Mouse (Mus musculus) forebrain, postnatal 0 days (tissue): ENCODE measurements around the gene Fam161a. TPM values are rescaled to one million over a fixed set of nuclear protein-coding genes. Genes with fewer than 3 reads are reported as not detected.

Experiments used
- ATAC-seq: fragments of 200-750 bp; cut with Nextera tagmentation; 2 replicates; pipeline ENCODE4 v1.8.0; 2017; ENCODE audit warnings: mild to moderate bottlenecking, moderate library complexity
- DNase-seq: peaks from one replicate; pipeline ENCODE4 v3.0.0-alpha.2; 2015
- H3K27ac ChIP-seq: fragments of 300-500 bp; sonication (generic); 2 replicates; pipeline ENCODE4 v1.5.1; 2014; ENCODE audit warnings: low read depth, mild to moderate bottlenecking, antibody characterized with exemption, low read length, moderate library complexity, mixed read lengths
- H3K27me3 ChIP-seq: fragments of 300-500 bp; sonication (generic); 2 replicates; pipeline ENCODE4 v1.6.1; 2014; ENCODE audit warnings: mild to moderate bottlenecking, low read length, mixed read lengths; ENCODE audit not compliant: insufficient read depth
- H3K36me3 ChIP-seq: fragments of 300-500 bp; sonication (generic); 2 replicates; pipeline ENCODE4 v1.6.1; 2014; ENCODE audit warnings: mild to moderate bottlenecking, moderate library complexity; ENCODE audit not compliant: insufficient read depth
- H3K4me1 ChIP-seq: fragments of 300-500 bp; sonication (generic); 2 replicates; pipeline ENCODE4 v1.6.1; 2014; ENCODE audit warnings: antibody characterized with exemption; ENCODE audit not compliant: insufficient read depth
- H3K4me2 ChIP-seq: fragments of 300-500 bp; sonication (generic); 2 replicates; pipeline ENCODE4 v1.6.1; 2014; ENCODE audit warnings: low read depth, mild to moderate bottlenecking, moderate library complexity
- H3K4me3 ChIP-seq: fragments of 300-500 bp; sonication (generic); 2 replicates; pipeline ENCODE4 v1.5.1; 2014; ENCODE audit warnings: low read depth, low read length, mixed read lengths
- H3K9ac ChIP-seq: fragments of 300-500 bp; sonication (generic); 2 replicates; pipeline ENCODE4 v1.6.1; 2014; ENCODE audit warnings: mild to moderate bottlenecking
- H3K9me3 ChIP-seq: fragments of 300-500 bp; sonication (generic); 2 replicates; pipeline ENCODE4 v1.6.1; 2016; ENCODE audit warnings: low read length
- CTCF ChIP-seq: sonication (generic); IDR thresholded peaks from 2 replicates; pipeline ENCODE4 v1.5.1; 2016; ENCODE audit warnings: antibody characterized with exemption, control low read depth, low read depth
- WGBS: fragments of 180-500 bp; shearing (Covaris S2); extraction: QIAGEN DNeasy Blood & Tissue Kit; methylation state at CpG from one replicate; pipeline ENCODE4 v1.1.7; 2014; 5-methylcytosine and 5-hydroxymethylcytosine counted together
- polyA plus RNA-seq: library from polyadenylated mRNA; unstranded; fragments of >200 nt; fragmentation: Nextera tagmentation; extraction: Ambion mirVana; gene quantifications from 2 replicates; pipeline ENCODE4 v1.2.1, GENCODE M21; 2015
- total RNA-seq: library from RNA; depleted of rRNA; stranded (reverse); fragments of >200 nt; gene quantifications from 2 replicates; pipeline ENCODE4 v1.2.3, GENCODE M21; 2014; rRNA removed

Fam161a gene
- total RNA-seq (7.8 and 9.5 TPM in 2 replicates), polyA plus RNA-seq (3.4 and 6.9 TPM in 2 replicates)

- Histone ChIP-seq H3K9ac (peak within 1 kb of the TSS; percentile 77), H3K4me1 (no peaks in the 10 kb centered on the region), H3K4me2 (peak within 1 kb of the TSS; percentile 81), H3K4me3 (peak within 1 kb of the TSS; percentile 55), H3K36me3 (peaks cover 21% of the 10 kb centered on the region), H3K27ac (peak within 1 kb of the TSS; percentile 92), H3K27me3 (no peaks in the 10 kb centered on the region), H3K9me3 (no peaks in the 10 kb centered on the region)
- peak; percentile 94 for ATAC-seq
- DNase-seq: peak; percentile 91
- WGBS: under 1% methylated on average over 22 of the region's 22 CpGs
- no peak for TF ChIP-seq CTCF
Observed at GRCm38 (mm10) chr11:23007481-23008180, at the start of gene Fam161a. TSS of gene Fam161a (plus strand) at chr11:23007531.

- peak; percentile 59 for TF ChIP-seq CTCF
- whole genome bisulfite sequencing: 94% methylated on average over 4 of the region's 4 CpGs
Observed at GRCm38 (mm10) chr11:22957791-22958374, 49.4 kb upstream of the Fam161a start.

GRCm38 (mm10) chr11:22962101-22962500 is 45.2 kb upstream of the Fam161a start:
- Histone ChIP-seq H3K4me1 (no peaks in the 10 kb centered on the region), H3K9me3 (no peaks in the 10 kb centered on the region), H3K27ac (no peak overlapping the region), H3K4me3 (no peak overlapping the region), H3K9ac (no peak overlapping the region), H3K27me3 (no peaks in the 10 kb centered on the region), H3K36me3 (no peaks in the 10 kb centered on the region), H3K4me2 (no peak overlapping the region)
- WGBS: 100% methylated on average over 1 of the region's 1 CpGs
- ATAC-seq (no peak), DNase-seq (no peak)
- TF ChIP-seq CTCF: no peak

More at GRCm38 (mm10) chr11:22957791-22958374, 49.4 kb upstream of the Fam161a start:
- Histone ChIP-seq H3K27me3 (no peaks in the 10 kb centered on the region), H3K9me3 (no peaks in the 10 kb centered on the region), H3K4me2 (no peak overlapping the region), H3K36me3 (peaks cover 3% of the 10 kb centered on the region; the same call in 1 of the 2 replicates), H3K9ac (no peak overlapping the region), H3K27ac (no peak overlapping the region), H3K4me3 (no peak overlapping the region), H3K4me1 (no peaks in the 10 kb centered on the region)
- ATAC-seq (no peak), DNase-seq (no peak)

GRCm38 (mm10) chr11:22964401-22964800 is 42.9 kb upstream of the Fam161a start:
- WGBS: 82% methylated on average over 4 of the region's 4 CpGs
- no peaks in the 10 kb centered on the region for H3K36me3 ChIP-seq
- H3K4me2 ChIP-seq: no peak overlapping the region
- DNase-seq (no peak), ATAC-seq (no peak)
- TF ChIP-seq CTCF: no peak
- no peaks in the 10 kb centered on the region for H3K9me3 ChIP-seq
- H3K27ac ChIP-seq: no peak overlapping the region
- no peak overlapping the region for H3K9ac ChIP-seq
- no peaks in the 10 kb centered on the region for H3K27me3 ChIP-seq
- H3K4me1 ChIP-seq: no peaks in the 10 kb centered on the region
- no peak overlapping the region for H3K4me3 ChIP-seq

DNA sequence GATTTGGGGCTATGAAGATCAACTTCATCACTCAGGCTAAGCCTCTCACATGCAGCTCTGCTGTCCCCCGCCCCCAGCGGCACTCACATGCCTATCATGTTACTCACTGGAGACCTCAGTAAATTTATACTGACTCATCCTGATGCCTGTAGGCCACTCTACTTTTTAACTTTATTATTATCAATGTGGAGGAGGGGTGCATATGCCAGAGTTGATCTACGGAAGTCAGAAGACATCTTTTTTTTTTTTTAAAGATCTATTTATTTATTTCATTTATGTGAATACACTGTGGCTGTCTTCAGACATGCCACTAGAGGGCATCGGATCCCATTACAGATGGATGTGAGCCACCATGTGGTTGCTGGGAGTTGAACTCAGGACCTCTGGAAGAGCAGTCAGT is 41.8 kb upstream of the Fam161a start:
- no peaks in the 10 kb centered on the region for H3K9me3 ChIP-seq
- ATAC-seq (no peak), DNase-seq (no peak)
- no peak overlapping the region for H3K27ac ChIP-seq
- 81% methylated on average over 4 of the region's 4 CpGs for WGBS
- no peak overlapping the region for H3K9ac ChIP-seq
- no peak overlapping the region for H3K4me3 ChIP-seq
- TF ChIP-seq CTCF: peak; percentile 51
- H3K4me2 ChIP-seq: no peak overlapping the region
- H3K36me3 ChIP-seq: no peaks in the 10 kb centered on the region
- no peaks in the 10 kb centered on the region for H3K27me3 ChIP-seq
- H3K4me1 ChIP-seq: no peaks in the 10 kb centered on the region

DNA sequence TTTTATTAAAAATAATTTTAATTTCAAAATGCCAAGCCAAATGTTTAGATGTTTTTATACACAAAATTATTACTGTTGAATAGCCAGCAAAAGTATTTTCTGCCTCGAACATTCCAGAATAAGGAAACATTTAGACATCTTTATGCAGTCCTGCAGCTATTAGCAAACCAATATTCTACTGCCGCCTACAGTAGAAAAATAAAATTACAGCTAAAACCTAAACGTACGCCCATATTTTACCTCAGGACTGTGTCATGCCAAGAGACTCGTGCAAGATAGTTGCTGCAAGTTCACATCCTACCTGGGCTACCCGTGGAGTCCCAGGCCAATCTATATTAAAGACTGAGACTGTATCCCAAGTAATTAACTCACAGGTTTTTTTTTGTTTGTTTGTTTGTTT is 37.8 kb upstream of the Fam161a start:
- DNase-seq (peak; percentile 39), ATAC-seq (no peak)
- WGBS: 62% methylated on average over 6 of the region's 6 CpGs
- Histone ChIP-seq H3K36me3 (no peaks in the 10 kb centered on the region), H3K4me2 (no peak overlapping the region), H3K27ac (no peak overlapping the region), H3K9ac (no peak overlapping the region), H3K9me3 (0 out of 2 replicates have a peak, but pooled peaks cover 3% of the 10 kb centered on the region), H3K4me3 (no peak overlapping the region), H3K27me3 (no peaks in the 10 kb centered on the region), H3K4me1 (no peaks in the 10 kb centered on the region; the same call in 1 of the 2 replicates)
- peak; percentile 61 for TF ChIP-seq CTCF

- WGBS: 96% methylated on average over 1 of the region's 1 CpGs
- Histone ChIP-seq H3K4me1 (peaks cover 3% of the 10 kb centered on the region; the same call in 1 of the 2 replicates), H3K27ac (no peak overlapping the region), H3K4me3 (no peak overlapping the region), H3K36me3 (no peaks in the 10 kb centered on the region; the same call in 1 of the 2 replicates), H3K27me3 (no peaks in the 10 kb centered on the region), H3K4me2 (no peak overlapping the region), H3K9me3 (0 out of 2 replicates have a peak, but pooled peaks cover 3% of the 10 kb centered on the region), H3K9ac (no peak overlapping the region)
- no peak for TF ChIP-seq CTCF
- ATAC-seq (no peak), DNase-seq (no peak)
Observed at GRCm38 (mm10) chr11:22970546-22970945, 36.8 kb upstream of the Fam161a start.
